Mouse (Mus musculus) kidney, adult 2 months (tissue): ENCODE data around the gene Rpp30.

Experiments
- CTCF ChIP-seq: fragments of 200-500 bp; conservative IDR thresholded peaks from 2 replicates; pipeline ENCODE4 v1.5.1; 2011; ENCODE audit warnings: low read depth, mild to moderate bottlenecking, control low read depth, low read length, moderate library complexity, mixed read lengths; ENCODE audit not compliant: insufficient read depth, insufficient read length
- POLR2A ChIP-seq: fragments of 200-500 bp; IDR thresholded peaks from one replicate; pipeline ENCODE4 v1.6.1; 2011; ENCODE audit warnings: low read depth, low read length, control low read depth

GRCm38 (mm10) chr19:36111054-36111895 lies 27.8 kb downstream of the Rpp30 start:
- TF ChIP-seq CTCF (no peak), POLR2A (no peak)
